Mouse (Mus musculus) erythroid progenitor cell, adult 5-6 weeks (primary cell): ENCODE measurements around the gene Polr2j. TPM values are rescaled to one million over a fixed set of nuclear protein-coding genes. Genes with fewer than 3 reads are reported as not detected.
"Not testable (repeated sequence)": the region's sequence is repeated elsewhere in the genome, so short reads cannot be mapped to it uniquely, and the experiment has no call there.

Experiments
- ATAC-seq: replicated peaks from 2 replicates; pipeline ENCODE4 v1.8.0; 2016; ENCODE audit warnings: moderate number of reproducible peaks, mild to moderate bottlenecking, moderate TSS enrichment, inconsistent platforms; ENCODE audit not compliant: poor library complexity, low FRiP score, severe bottlenecking
- total RNA-seq, 2 experiments: library from RNA; stranded (forward) in 1 of 2; stranded (reverse) in 1 of 2; fragments of 150-400 nt in 1 of 2; fragments of 186-747, 209-891 nt in 1 of 2; gene quantifications; 2 replicates each; pipeline versions ENCODE4 v1.2.3 to v1.2.4; 2015 to 2017; ENCODE audit warnings: low replicate concordance in 2 of 2

Gene Polr2j
- total RNA-seq, 2 experiments from 2014 or later, result 34.4 to 45.4 TPM

- ATAC-seq, result peak; percentile 73
Observed at GRCm38 (mm10) chr5:136102099-136102820, 14.2 kb upstream of the Polr2j start.

GRCm38 (mm10) chr5:136104511-136104910, 11.9 kb upstream of the Polr2j start:
- ATAC-seq, result peak; percentile 31; the same call in 1 of the 2 replicates

- ATAC-seq, result no peak
Observed at GRCm38 (mm10) chr5:136108486-136108885, 7.9 kb upstream of the Polr2j start.

GRCm38 (mm10) chr5:136109042-136109441, 7.4 kb upstream of the Polr2j start:
- ATAC-seq, result no peak

- not testable (repeated sequence) for ATAC-seq
Observed at GRCm38 (mm10) chr5:136113546-136113945, 2.9 kb upstream of the Polr2j start.

GRCm38 (mm10) chr5:136116784-136117112, 317 bp downstream of the Polr2j start:
- peak; percentile 71 for ATAC-seq

GRCm38 (mm10) chr5:136122165-136122564, 5.7 kb downstream of the Polr2j start:
- no peak for ATAC-seq

- ATAC-seq, result peak; percentile 89
Observed at GRCm38 (mm10) chr5:136135571-136136291, 19.3 kb downstream of the Polr2j start, which contains the start of the genes Lrwd1 and Alkbh4. Gene Lrwd1, minus strand, starts transcription at chr5:136136074. Gene Alkbh4, plus strand, starts transcription at chr5:136136146.

- peak; percentile 41 for ATAC-seq
Observed at GRCm38 (mm10) chr5:136136292-136136990, 20.0 kb downstream of the Polr2j start.

- ATAC-seq, result peak; percentile 58
Observed at GRCm38 (mm10) chr5:136137658-136138274, 21.3 kb downstream of the Polr2j start.

GRCm38 (mm10) chr5:136139393-136139792, 23.0 kb downstream of the Polr2j start:
- ATAC-seq, result no peak

GRCm38 (mm10) chr5:136140057-136140482, 23.6 kb downstream of the Polr2j start:
- no peak for ATAC-seq

GRCm38 (mm10) chr5:136142746-136143145, 26.3 kb downstream of the Polr2j start:
- no peak for ATAC-seq

- no peak for ATAC-seq
Observed at GRCm38 (mm10) chr5:136143161-136143755, 26.8 kb downstream of the Polr2j start.

GRCm38 (mm10) chr5:136144606-136145430, 28.4 kb downstream of the Polr2j start:
- no peak for ATAC-seq

- ATAC-seq, result no peak
Observed at GRCm38 (mm10) chr5:136146936-136147335, 30.5 kb downstream of the Polr2j start.

- no peak for ATAC-seq
Observed at GRCm38 (mm10) chr5:136147704-136148103, 31.3 kb downstream of the Polr2j start.

- ATAC-seq, result not testable (repeated sequence)
Observed at GRCm38 (mm10) chr5:136149134-136149576, 32.7 kb downstream of the Polr2j start.

- ATAC-seq, result no peak
Observed at GRCm38 (mm10) chr5:136152365-136152764, 35.9 kb downstream of the Polr2j start.
